Mouse (Mus musculus): ENCODE results near the gene Manba. TPM values are rescaled to one million over a fixed set of nuclear protein-coding genes. Genes with fewer than 3 reads are reported as not detected.

Manba gene
- total and polyA plus RNA-seq, 2 experiments from 2014 or later = 7.0 to 10.7 TPM

- no peak for TF ChIP-seq CTCF (IDR thresholded peaks at IDR 0.05; ENCODE audit: low read depth)
- H3K4me1 ChIP-seq (ENCODE audit: insufficient read depth, low read length) = no peaks in the 10 kb centered on the region
- DNase-seq (ENCODE audit: low spot score) (no peak), ATAC-seq (no peak)
- no peak overlapping the region for H3K27ac ChIP-seq
- WGBS = 90% methylated on average over 4 of the region's 4 CpGs
- H3K4me3 ChIP-seq (ENCODE audit: low read length) = no peak overlapping the region
- no peak overlapping the region for H3K4me2 ChIP-seq (ENCODE audit: low read depth, low read length)
- H3K9ac ChIP-seq (replicated peaks; ENCODE audit: low read length) = no peak overlapping the region
- H3K36me3 ChIP-seq (ENCODE audit: insufficient read depth, low read length) = peaks cover 51% of the 10 kb centered on the region
- H3K9me3 ChIP-seq (ENCODE audit: low read length) = no peaks in the 10 kb centered on the region
- H3K27me3 ChIP-seq (ENCODE audit: insufficient read depth, low read length) = no peaks in the 10 kb centered on the region
Observed at GRCm38 (mm10) chr3:135586471-135586880, 101.1 kb downstream of the Manba start.

GRCm38 (mm10) chr3:135590471-135590870 is 105.1 kb downstream of the Manba start:
- WGBS = 84% methylated on average over 4 of the region's 4 CpGs
- Histone ChIP-seq H3K27ac (no peak overlapping the region), H3K9ac (replicated peaks; ENCODE audit: low read length) (no peak overlapping the region), H3K4me2 (ENCODE audit: low read depth, low read length) (no peak overlapping the region), H3K4me3 (ENCODE audit: low read length) (no peak overlapping the region), H3K36me3 (ENCODE audit: insufficient read depth, low read length) (peaks cover 54% of the 10 kb centered on the region), H3K4me1 (ENCODE audit: insufficient read depth, low read length) (no peaks in the 10 kb centered on the region), H3K27me3 (ENCODE audit: insufficient read depth, low read length) (no peaks in the 10 kb centered on the region), H3K9me3 (ENCODE audit: low read length) (no peaks in the 10 kb centered on the region)
- no peak for TF ChIP-seq CTCF (IDR thresholded peaks at IDR 0.05; ENCODE audit: low read depth)
- ATAC-seq (no peak), DNase-seq (ENCODE audit: low spot score) (no peak)

- Histone ChIP-seq H3K9ac (replicated peaks; ENCODE audit: low read length) (no peak overlapping the region), H3K4me2 (ENCODE audit: low read depth, low read length) (no peak overlapping the region), H3K27ac (no peak overlapping the region), H3K9me3 (ENCODE audit: low read length) (no peaks in the 10 kb centered on the region), H3K4me1 (ENCODE audit: insufficient read depth, low read length) (no peaks in the 10 kb centered on the region), H3K36me3 (ENCODE audit: insufficient read depth, low read length) (peaks cover 52% of the 10 kb centered on the region), H3K4me3 (ENCODE audit: low read length) (no peak overlapping the region), H3K27me3 (ENCODE audit: insufficient read depth, low read length) (no peaks in the 10 kb centered on the region)
- ATAC-seq = no peak
- WGBS = 61% methylated on average over 5 of the region's 5 CpGs
- DNase-seq (ENCODE audit: low spot score) = no peak
- TF ChIP-seq CTCF (IDR thresholded peaks at IDR 0.05; ENCODE audit: low read depth) = no peak
Observed at GRCm38 (mm10) chr3:135591376-135591775, 106.0 kb downstream of the Manba start.

GRCm38 (mm10) chr3:135592011-135592410 is 106.6 kb downstream of the Manba start:
- H3K4me3 ChIP-seq (ENCODE audit: low read length) = no peak overlapping the region
- 71% methylated on average over 4 of the region's 4 CpGs for WGBS
- DNase-seq (ENCODE audit: low spot score) = no peak
- ATAC-seq = no peak
- no peak overlapping the region for H3K27ac ChIP-seq
- no peak overlapping the region for H3K9ac ChIP-seq (replicated peaks; ENCODE audit: low read length)
- no peaks in the 10 kb centered on the region for H3K27me3 ChIP-seq (ENCODE audit: insufficient read depth, low read length)
- H3K4me1 ChIP-seq (ENCODE audit: insufficient read depth, low read length) = no peaks in the 10 kb centered on the region
- peaks cover 46% of the 10 kb centered on the region for H3K36me3 ChIP-seq (ENCODE audit: insufficient read depth, low read length)
- H3K9me3 ChIP-seq (ENCODE audit: low read length) = no peaks in the 10 kb centered on the region
- TF ChIP-seq CTCF (IDR thresholded peaks at IDR 0.05; ENCODE audit: low read depth) = no peak
- H3K4me2 ChIP-seq (ENCODE audit: low read depth, low read length) = no peak overlapping the region

GRCm38 (mm10) chr3:135594238-135594917 is 109.0 kb downstream of the Manba start:
- Histone ChIP-seq H3K4me2 (ENCODE audit: low read depth, low read length) (no peak overlapping the region), H3K4me1 (ENCODE audit: insufficient read depth, low read length) (no peaks in the 10 kb centered on the region), H3K4me3 (ENCODE audit: low read length) (no peak overlapping the region), H3K9ac (replicated peaks; ENCODE audit: low read length) (no peak overlapping the region), H3K9me3 (ENCODE audit: low read length) (no peaks in the 10 kb centered on the region), H3K27ac (no peak overlapping the region), H3K27me3 (ENCODE audit: insufficient read depth, low read length) (no peaks in the 10 kb centered on the region), H3K36me3 (ENCODE audit: insufficient read depth, low read length) (peaks cover 32% of the 10 kb centered on the region)
- no peak for TF ChIP-seq CTCF (IDR thresholded peaks at IDR 0.05; ENCODE audit: low read depth)
- DNase-seq (ENCODE audit: low spot score) (peak; percentile 14), ATAC-seq (peak; percentile 71)
- 79% methylated on average over 21 of the region's 21 CpGs for WGBS

GRCm38 (mm10) chr3:135597014-135597413 is 111.6 kb downstream of the Manba start:
- Histone ChIP-seq H3K27ac (no peak overlapping the region), H3K9ac (replicated peaks; ENCODE audit: low read length) (no peak overlapping the region), H3K4me1 (ENCODE audit: insufficient read depth, low read length) (no peaks in the 10 kb centered on the region), H3K4me2 (ENCODE audit: low read depth, low read length) (no peak overlapping the region), H3K27me3 (ENCODE audit: insufficient read depth, low read length) (no peaks in the 10 kb centered on the region), H3K36me3 (ENCODE audit: insufficient read depth, low read length) (peaks cover 37% of the 10 kb centered on the region), H3K4me3 (ENCODE audit: low read length) (no peak overlapping the region), H3K9me3 (ENCODE audit: low read length) (no peaks in the 10 kb centered on the region)
- no peak for TF ChIP-seq CTCF (IDR thresholded peaks at IDR 0.05; ENCODE audit: low read depth)
- 48% methylated on average over 4 of the region's 4 CpGs for WGBS
- no peak for DNase-seq (ENCODE audit: low spot score)
- ATAC-seq = no peak

- ATAC-seq (no peak), DNase-seq (ENCODE audit: low spot score) (no peak)
- Histone ChIP-seq H3K4me1 (ENCODE audit: insufficient read depth, low read length) (no peaks in the 10 kb centered on the region), H3K27me3 (ENCODE audit: insufficient read depth, low read length) (no peaks in the 10 kb centered on the region), H3K4me2 (ENCODE audit: low read depth, low read length) (no peak overlapping the region), H3K27ac (no peak overlapping the region), H3K36me3 (ENCODE audit: insufficient read depth, low read length) (peaks cover 42% of the 10 kb centered on the region), H3K4me3 (ENCODE audit: low read length) (no peak overlapping the region), H3K9me3 (ENCODE audit: low read length) (no peaks in the 10 kb centered on the region), H3K9ac (replicated peaks; ENCODE audit: low read length) (no peak overlapping the region)
- WGBS = 94% methylated on average over 2 of the region's 3 CpGs
- TF ChIP-seq CTCF (IDR thresholded peaks at IDR 0.05; ENCODE audit: low read depth) = no peak
Observed at GRCm38 (mm10) chr3:135598355-135598754, 112.9 kb downstream of the Manba start.
